Mouse (Mus musculus) Patski (cell line): ENCODE data around the gene Tex14. TPM values are rescaled to one million over a fixed set of nuclear protein-coding genes. Genes with fewer than 3 reads are reported as not detected.

Experiments used
- ATAC-seq: fragments of 100-300 bp; one replicate; pipeline ENCODE4 v1.8.0; 2021
- CTCF ChIA-PET: fragments of 350-600 bp; sonication (Branson Sonifier 250); formaldehyde crosslinking; loops from one replicate; lab custom pipeline; 2022; ENCODE audit warnings: inconsistent platforms; lab: Charles Lee
- POLR2A ChIA-PET: fragments of 350-600 bp; sonication (Branson Sonifier 250); formaldehyde crosslinking; loops from one replicate; lab custom pipeline; 2022; ENCODE audit warnings: antibody characterized with exemption, inconsistent platforms; lab: Charles Lee
- DNase-seq: peaks from one replicate; pipeline ENCODE4 v3.0.0-alpha.2; 2011; ENCODE audit warnings: low read depth, low spot score
- H3K27me3 ChIP-seq: fragments of 371-371 bp; one replicate; pipeline ENCODE4 v1.5.1; 2021
- CTCF ChIP-seq: fragments of 100-300 bp; IDR thresholded peaks from one replicate; pipeline ENCODE4 v1.5.1; 2021
- in situ Hi-C: fragments of 300-500 bp; cut with MboI; formaldehyde crosslinking; loops from 3 replicates; pipeline ENCODE4 v1.11.1; 2018; ENCODE audit warnings: low pct_unique_long_range_greater_than_20kb, mixed read lengths
- polyA plus RNA-seq: library from polyadenylated mRNA; unstranded; gene quantifications from one replicate; pipeline ENCODE4 v1.2.3, GENCODE M21; 2021

Gene Tex14
- polyA plus RNA-seq, 1 experiment from 2014 or later, result 0.24 TPM

- DNase-seq (no peak), ATAC-seq (no peak)
- CTCF ChIA-PET, result interaction anchor here (1.0 kb wide), 2 partner anchors 9 to 13 kb away, joined by 3 to 4 read pairs; no protein-coding TSS in a partner anchor
- H3K27me3 ChIP-seq, result no peaks in the 10 kb centered on the region
- POLR2A ChIA-PET, result interaction anchor here (0.6 to 5.7 kb wide), 4 partner anchors 9 to 177 kb away, joined by 3 to 42 read pairs (median 4); partner anchors contain the start of gene Mtmr4
- in situ Hi-C loops, result no loop called here
- TF ChIP-seq CTCF, result no peak
Measured at GRCm38 (mm10) chr11:87581161-87581865, 176.4 kb downstream of the Tex14 start.

GRCm38 (mm10) chr11:87581933-87582710, 177.3 kb downstream of the Tex14 start:
- POLR2A ChIA-PET, result interaction anchor here (1.2 to 5.7 kb wide), 2 partner anchors 9 to 14 kb away, joined by 3 to 42 read pairs; partner anchors contain the start of gene Mtmr4
- in situ Hi-C loops, result no loop called here

GRCm38 (mm10) chr11:87583291-87584034, 178.6 kb downstream of the Tex14 start:
- DNase-seq (no peak), ATAC-seq (no peak)
- in situ Hi-C loops, result no loop called here
- ChIA-PET POLR2A (interaction anchor here (0.8 kb wide), 1 partner anchor 11 kb away, joined by 3 read pairs; no protein-coding TSS in a partner anchor), CTCF (interaction anchor here (1.0 kb wide), 1 partner anchor 8 kb away, joined by 3 read pairs; the partner anchor contains the start of gene Mtmr4)
- no peak for TF ChIP-seq CTCF
- H3K27me3 ChIP-seq, result no peaks in the 10 kb centered on the region

More at GRCm38 (mm10) chr11:87581933-87582710, 177.3 kb downstream of the Tex14 start:
- no peak for TF ChIP-seq CTCF
- CTCF ChIA-PET, result no interaction called here
- ATAC-seq (no peak), DNase-seq (no peak)
- H3K27me3 ChIP-seq, result no peaks in the 10 kb centered on the region

- in situ Hi-C loops, result no loop called here
- TF ChIP-seq CTCF, result no peak
- ChIA-PET POLR2A (no interaction called here), CTCF (no interaction called here)
- ATAC-seq (no peak), DNase-seq (no peak)
- H3K27me3 ChIP-seq, result no peaks in the 10 kb centered on the region
Measured at GRCm38 (mm10) chr11:87584711-87585505, 180.0 kb downstream of the Tex14 start.

- TF ChIP-seq CTCF, result no peak
- DNase-seq, result no peak
- POLR2A ChIA-PET, result interaction anchor here (1.4 kb wide), 1 partner anchor 9 kb away, joined by 3 read pairs; no protein-coding TSS in a partner anchor
- no peak for ATAC-seq
- CTCF ChIA-PET, result no interaction called here
- H3K27me3 ChIP-seq, result no peaks in the 10 kb centered on the region
- in situ Hi-C loops, result no loop called here
Measured at GRCm38 (mm10) chr11:87587211-87587874, 182.5 kb downstream of the Tex14 start.

- no peaks in the 10 kb centered on the region for H3K27me3 ChIP-seq
- no peak for TF ChIP-seq CTCF
- ChIA-PET CTCF (interaction anchor here (1.0 to 2.3 kb wide), 3 partner anchors 9 to 19 kb away, joined by 4 to 7 read pairs (median 4); no protein-coding TSS in a partner anchor), POLR2A (interaction anchor here (3.6 kb wide), 1 partner anchor 10 kb away, joined by 42 read pairs; no protein-coding TSS in a partner anchor)
- in situ Hi-C loops, result no loop called here
- DNase-seq (no peak), ATAC-seq (no peak)
Measured at GRCm38 (mm10) chr11:87589605-87590004, 184.7 kb downstream of the Tex14 start.

GRCm38 (mm10) chr11:87590841-87591525, 186.1 kb downstream of the Tex14 start:
- in situ Hi-C loops, result no loop called here
- TF ChIP-seq CTCF, result no peak

More at GRCm38 (mm10) chr11:87590841-87591525, 186.1 kb downstream of the Tex14 start:
- POLR2A ChIA-PET, result interaction anchor here (0.6 to 3.6 kb wide), 6 partner anchors 11 to 582 kb away, joined by 3 to 42 read pairs (median 3); no protein-coding TSS in a partner anchor
- no peak for DNase-seq
- no peaks in the 10 kb centered on the region for H3K27me3 ChIP-seq
- ATAC-seq, result no peak
- CTCF ChIA-PET, result interaction anchor here (0.7 to 2.3 kb wide), 5 partner anchors 8 to 34 kb away, joined by 3 to 7 read pairs (median 3); no protein-coding TSS in a partner anchor
